Mouse (Mus musculus) megakaryocyte, embryonic 14.5 days (primary cell): ENCODE measurements around the gene Sepsecs.

ENCODE experiments used
- FLI1 ChIP-seq: IDR thresholded peaks from 2 replicates; pipeline ENCODE4 v1.6.1; 2012; ENCODE audit warnings: low read length, inconsistent platforms, mixed read lengths
- GATA1 ChIP-seq: IDR thresholded peaks from 3 replicates; pipeline ENCODE4 v1.6.1; 2012; ENCODE audit warnings: mixed read lengths, low read length, inconsistent platforms, borderline replicate concordance

DNA sequence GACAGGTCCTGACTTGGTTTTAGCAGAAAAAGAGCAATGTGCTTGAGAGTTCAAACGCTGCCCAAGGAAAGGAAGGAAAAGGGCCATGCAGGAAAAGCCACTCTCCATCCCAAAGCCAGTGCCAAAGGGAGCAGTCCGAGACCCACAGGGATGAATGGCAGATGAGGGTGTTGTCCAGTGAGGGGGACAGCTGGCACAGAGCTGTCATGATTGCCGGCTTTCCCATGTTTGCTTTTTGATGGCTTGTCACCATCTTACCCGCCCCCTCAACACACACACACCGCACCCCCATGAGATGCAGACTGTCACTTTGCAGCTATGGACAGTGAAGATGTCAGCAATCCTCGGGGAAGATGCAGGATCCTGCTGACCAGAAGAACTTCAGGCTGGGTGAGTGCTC lies 40.3 kb downstream of the Sepsecs start:
- TF ChIP-seq GATA1, result no peak
- no peak for TF ChIP-seq FLI1
